Mouse (Mus musculus): ENCODE results near the gene Gm8765.
"Not testable (repeated sequence)": the region's sequence is repeated elsewhere in the genome, so short reads cannot be mapped to it uniquely, and the experiment has no call there.

Gm8765 gene

DNA sequence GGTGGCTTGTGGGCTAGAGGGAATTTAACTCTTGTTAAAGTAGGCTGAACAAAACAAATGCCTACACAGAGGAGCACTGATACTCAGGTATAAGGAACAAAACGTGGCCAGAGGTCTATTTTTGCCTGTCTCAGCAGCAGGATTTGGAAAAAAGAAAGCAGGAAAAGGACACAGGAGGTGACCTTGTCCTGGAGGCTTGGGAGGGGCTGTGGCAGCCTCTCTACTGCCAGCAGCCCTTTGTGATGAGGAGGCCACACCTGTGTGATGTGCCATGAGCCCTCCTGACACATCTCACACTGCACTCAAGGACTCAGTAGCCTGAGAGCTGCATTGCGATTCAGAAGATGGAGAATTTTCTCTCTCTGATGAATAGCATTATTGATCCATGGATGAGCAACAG, at the start of gene Gm8765:
Gene Gm8765, plus strand, starts transcription at position 301 of the 400 bp plus-strand sequence.
- DNase-seq = not testable (repeated sequence)

- peak in 1 of 2 experiments; percentile 1 for DNase-seq
These were observed 49.3 kb upstream of the Gm8765 start for GRCm38 (mm10) chr13:50648771-50649170.

DNA sequence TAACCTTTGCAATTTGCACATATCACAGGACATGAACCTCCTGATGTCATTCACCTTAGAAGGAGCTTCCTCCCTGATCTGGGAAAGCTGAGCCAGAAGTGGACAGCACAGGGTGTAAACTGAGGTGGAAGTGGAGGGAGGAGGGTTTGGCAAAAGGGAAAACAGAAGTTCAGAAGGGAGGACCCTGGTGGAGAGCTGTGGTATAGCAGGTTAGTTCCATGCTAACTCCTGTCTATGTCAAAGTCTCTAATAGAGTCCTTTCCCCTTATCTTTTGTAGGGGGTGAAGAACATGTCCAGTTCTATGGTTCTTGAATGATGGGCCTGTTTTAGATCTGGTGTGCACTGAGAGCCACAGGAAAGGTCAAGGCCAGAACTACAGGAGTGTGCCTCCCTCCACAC, 52.2 kb downstream of the Gm8765 start:
- DNase-seq = not testable (repeated sequence)

DNA sequence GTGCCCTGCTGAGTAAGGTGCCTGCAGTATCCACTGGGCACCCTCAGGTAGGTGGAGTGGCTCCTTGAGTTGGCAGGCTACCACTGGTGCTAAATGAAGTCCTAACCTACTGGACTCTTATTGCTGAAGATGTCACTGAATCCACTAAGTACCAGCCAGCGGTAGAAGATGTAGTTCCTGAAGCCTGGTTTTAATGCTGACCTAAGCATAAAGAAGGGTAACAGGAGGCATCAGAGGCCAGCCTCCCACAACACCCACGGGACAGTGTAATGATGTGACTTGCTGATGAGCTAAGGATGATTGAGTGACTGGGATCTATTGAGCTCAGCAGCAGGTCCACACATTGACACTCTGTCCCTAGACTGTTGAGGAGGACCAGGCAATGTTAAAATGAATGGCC, 53.6 kb downstream of the Gm8765 start:
- no peak for DNase-seq

GRCm38 (mm10) chr13:50752961-50753360, 54.8 kb downstream of the Gm8765 start:
- DNase-seq = not testable (repeated sequence)

All from lung, adult 18-20 months (tissue).